Mouse (Mus musculus): ENCODE results near the gene Ang2. TPM values are rescaled to one million over a fixed set of nuclear protein-coding genes. Genes with fewer than 3 reads are reported as not detected.
"Not testable (repeated sequence)": the region's sequence is repeated elsewhere in the genome, so short reads cannot be mapped to it uniquely, and the experiment has no call there.

The Ang2 gene
- polyA plus RNA-seq (2016; fragmentation: Nextera tagmentation; extraction: Ambion mirVana): not detected in 2 replicates

- no peak within 1 kb of the TSS for H3K27ac ChIP-seq
- H3K36me3 ChIP-seq: no peaks in the 10 kb centered on the region
- no peak for ATAC-seq (ENCODE audit: low FRiP score, low read depth)
- no peak within 1 kb of the TSS for H3K4me3 ChIP-seq
- H3K9me3 ChIP-seq: no peaks in the 10 kb centered on the region
- H3K27me3 ChIP-seq (replicated peaks): no peaks in the 10 kb centered on the region
- no peaks in the 10 kb centered on the region for H3K4me1 ChIP-seq
- no peak within 1 kb of the TSS for H3K4me2 ChIP-seq (replicated peaks)
- H3K9ac ChIP-seq: no peak within 1 kb of the TSS
- WGBS: 86% methylated on average over 5 of the region's 5 CpGs
Measured at GRCm38 (mm10) chr14:51199098-51200023, at the start of gene Ang2. TSS of gene Ang2 (minus strand) at chr14:51199148.

- 74% methylated on average over 1 of the region's 1 CpGs for WGBS
- no peak overlapping the region for H3K4me2 ChIP-seq (replicated peaks)
- H3K4me3 ChIP-seq: no peak overlapping the region
- no peaks in the 10 kb centered on the region for H3K36me3 ChIP-seq
- no peaks in the 10 kb centered on the region for H3K9me3 ChIP-seq
- no peak overlapping the region for H3K27ac ChIP-seq
- no peaks in the 10 kb centered on the region for H3K4me1 ChIP-seq
- H3K27me3 ChIP-seq (replicated peaks): no peaks in the 10 kb centered on the region
- H3K9ac ChIP-seq: no peak overlapping the region
- ATAC-seq (ENCODE audit: low FRiP score, low read depth): no peak
Measured at GRCm38 (mm10) chr14:51247736-51248135, 48.8 kb upstream of the Ang2 start.

GRCm38 (mm10) chr14:51240899-51241298 lies 42.0 kb upstream of the Ang2 start:
- Histone ChIP-seq H3K9me3 (no peaks in the 10 kb centered on the region), H3K9ac (no peak overlapping the region), H3K4me1 (no peaks in the 10 kb centered on the region), H3K36me3 (no peaks in the 10 kb centered on the region), H3K4me2 (replicated peaks) (no peak overlapping the region), H3K4me3 (no peak overlapping the region), H3K27ac (no peak overlapping the region), H3K27me3 (replicated peaks) (no peaks in the 10 kb centered on the region)
- ATAC-seq (ENCODE audit: low FRiP score, low read depth): no peak

GRCm38 (mm10) chr14:51237488-51237887 lies 38.5 kb upstream of the Ang2 start:
- not testable (repeated sequence) for H3K4me2 ChIP-seq (replicated peaks); H3K4me3 ChIP-seq; H3K9ac ChIP-seq; ATAC-seq (ENCODE audit: low FRiP score, low read depth); H3K36me3 ChIP-seq; H3K27ac ChIP-seq; H3K27me3 ChIP-seq (replicated peaks); H3K4me1 ChIP-seq; H3K9me3 ChIP-seq
- 83% methylated on average over 1 of the region's 1 CpGs for WGBS

- not testable (repeated sequence) for H3K9me3 ChIP-seq; H3K9ac ChIP-seq; H3K4me2 ChIP-seq (replicated peaks); H3K4me1 ChIP-seq; H3K4me3 ChIP-seq; H3K27ac ChIP-seq; H3K36me3 ChIP-seq; H3K27me3 ChIP-seq (replicated peaks); ATAC-seq (ENCODE audit: low FRiP score, low read depth)
- whole genome bisulfite sequencing: 57% methylated on average over 4 of the region's 4 CpGs
Measured at GRCm38 (mm10) chr14:51229657-51230056, 30.7 kb upstream of the Ang2 start.

- not testable (repeated sequence) for H3K27ac ChIP-seq; H3K27me3 ChIP-seq (replicated peaks); ATAC-seq (ENCODE audit: low FRiP score, low read depth); H3K9ac ChIP-seq; H3K4me2 ChIP-seq (replicated peaks); H3K36me3 ChIP-seq; H3K4me1 ChIP-seq; H3K4me3 ChIP-seq; H3K9me3 ChIP-seq
- 90% methylated on average over 3 of the region's 3 CpGs for WGBS
Measured at GRCm38 (mm10) chr14:51220075-51220474, 21.1 kb upstream of the Ang2 start.

GRCm38 (mm10) chr14:51203115-51203514 lies 4.2 kb upstream of the Ang2 start, which contains the start of gene Ear14:
TSS of gene Ear14 (plus strand) at chr14:51203391.
- H3K4me2 ChIP-seq (replicated peaks): no peak within 1 kb of the TSS
- no peak within 1 kb of the TSS for H3K9ac ChIP-seq
- H3K4me1 ChIP-seq: no peaks in the 10 kb centered on the region
- WGBS: 95% methylated on average over 2 of the region's 2 CpGs
- H3K36me3 ChIP-seq: no peaks in the 10 kb centered on the region
- H3K27ac ChIP-seq: no peak within 1 kb of the TSS
- no peak for ATAC-seq (ENCODE audit: low FRiP score, low read depth)
- no peaks in the 10 kb centered on the region for H3K27me3 ChIP-seq (replicated peaks)
- no peaks in the 10 kb centered on the region for H3K9me3 ChIP-seq
- no peak within 1 kb of the TSS for H3K4me3 ChIP-seq

- ATAC-seq (ENCODE audit: low FRiP score, low read depth): no peak
- Histone ChIP-seq H3K9ac (no peak overlapping the region), H3K27ac (no peak overlapping the region), H3K9me3 (no peaks in the 10 kb centered on the region), H3K36me3 (no peaks in the 10 kb centered on the region), H3K4me2 (replicated peaks) (no peak overlapping the region), H3K27me3 (replicated peaks) (no peaks in the 10 kb centered on the region), H3K4me3 (no peak overlapping the region), H3K4me1 (no peaks in the 10 kb centered on the region)
- 93% methylated on average over 2 of the region's 2 CpGs for WGBS
Measured at GRCm38 (mm10) chr14:51200466-51200865, 1.5 kb upstream of the Ang2 start.

GRCm38 (mm10) chr14:51200054-51200453 lies 1.1 kb upstream of the Ang2 start:
- Histone ChIP-seq H3K9ac (no peak overlapping the region), H3K36me3 (no peaks in the 10 kb centered on the region), H3K9me3 (no peaks in the 10 kb centered on the region), H3K4me2 (replicated peaks) (no peak overlapping the region), H3K27me3 (replicated peaks) (no peaks in the 10 kb centered on the region), H3K27ac (no peak overlapping the region), H3K4me3 (no peak overlapping the region), H3K4me1 (no peaks in the 10 kb centered on the region)
- WGBS: 96% methylated on average over 2 of the region's 2 CpGs
- ATAC-seq (ENCODE audit: low FRiP score, low read depth): no peak

- no peak for ATAC-seq (ENCODE audit: low FRiP score, low read depth)
- Histone ChIP-seq H3K9ac (no peak overlapping the region), H3K9me3 (no peaks in the 10 kb centered on the region), H3K27ac (no peak overlapping the region), H3K4me3 (no peak overlapping the region), H3K27me3 (replicated peaks) (no peaks in the 10 kb centered on the region), H3K36me3 (no peaks in the 10 kb centered on the region), H3K4me2 (replicated peaks) (no peak overlapping the region), H3K4me1 (no peaks in the 10 kb centered on the region)
- WGBS: 96% methylated on average over 4 of the region's 4 CpGs
Measured at GRCm38 (mm10) chr14:51195681-51196080, 3.3 kb downstream of the Ang2 start.

- not testable (repeated sequence) for H3K4me1 ChIP-seq; H3K4me2 ChIP-seq (replicated peaks); ATAC-seq (ENCODE audit: low FRiP score, low read depth); H3K36me3 ChIP-seq; H3K9me3 ChIP-seq; H3K9ac ChIP-seq; H3K4me3 ChIP-seq; H3K27ac ChIP-seq; H3K27me3 ChIP-seq (replicated peaks)
- 88% methylated on average over 2 of the region's 2 CpGs for WGBS
Measured at GRCm38 (mm10) chr14:51181051-51181450, 17.9 kb downstream of the Ang2 start.

- WGBS: 84% methylated on average over 4 of the region's 4 CpGs
- no peaks in the 10 kb centered on the region for H3K9me3 ChIP-seq
- H3K27me3 ChIP-seq (replicated peaks): no peaks in the 10 kb centered on the region
- H3K4me1 ChIP-seq: no peaks in the 10 kb centered on the region
- H3K27ac ChIP-seq: no peak overlapping the region
- H3K9ac ChIP-seq: no peak overlapping the region
- no peak for ATAC-seq (ENCODE audit: low FRiP score, low read depth)
- H3K4me3 ChIP-seq: no peak overlapping the region
- H3K4me2 ChIP-seq (replicated peaks): no peak overlapping the region
- no peaks in the 10 kb centered on the region for H3K36me3 ChIP-seq
Measured at GRCm38 (mm10) chr14:51173843-51174242, 25.1 kb downstream of the Ang2 start.

- not testable (repeated sequence) for H3K36me3 ChIP-seq; H3K9ac ChIP-seq; H3K27ac ChIP-seq; H3K27me3 ChIP-seq (replicated peaks); H3K4me1 ChIP-seq; ATAC-seq (ENCODE audit: low FRiP score, low read depth); H3K4me3 ChIP-seq; H3K4me2 ChIP-seq (replicated peaks); H3K9me3 ChIP-seq
- 51% methylated on average over 4 of the region's 4 CpGs for whole genome bisulfite sequencing
Measured at GRCm38 (mm10) chr14:51172947-51173346, 26.0 kb downstream of the Ang2 start.

All from neural tube, embryonic 12.5 days (tissue).